Mouse (Mus musculus) midbrain, embryonic 13.5 days (tissue): ENCODE data around the gene Hfe. TPM values are rescaled to one million over a fixed set of nuclear protein-coding genes. Genes with fewer than 3 reads are reported as not detected.
A peak's percentile ranks its signal among the peaks of the same experiment; 100 is the strongest.

ENCODE experiments used
- ATAC-seq: fragments of 200-750 bp; cut with Nextera tagmentation; 2 replicates; pipeline ENCODE4 v1.8.0; 2017; ENCODE audit warnings: mild to moderate bottlenecking, moderate TSS enrichment, moderate library complexity
- H3K27ac ChIP-seq: fragments of 300-500 bp; sonication (generic); 2 replicates; pipeline ENCODE4 v1.5.1; 2015; ENCODE audit warnings: inconsistent platforms, mild to moderate bottlenecking, moderate library complexity
- H3K27me3 ChIP-seq: fragments of 300-500 bp; sonication (generic); 2 replicates; pipeline ENCODE4 v1.6.1; 2015; ENCODE audit warnings: mild to moderate bottlenecking, inconsistent platforms
- H3K36me3 ChIP-seq: fragments of 300-500 bp; sonication (generic); 2 replicates; pipeline ENCODE4 v1.6.1; 2015; ENCODE audit warnings: mild to moderate bottlenecking, inconsistent platforms
- H3K4me1 ChIP-seq: fragments of 300-500 bp; sonication (generic); replicated peaks from 2 replicates; pipeline ENCODE4 v1.6.1; 2015; ENCODE audit warnings: inconsistent platforms
- H3K4me2 ChIP-seq: fragments of 300-500 bp; sonication (generic); replicated peaks from 2 replicates; pipeline ENCODE4 v1.6.1; 2015; ENCODE audit warnings: moderate library complexity, mild to moderate bottlenecking, inconsistent platforms
- H3K4me3 ChIP-seq: fragments of 300-500 bp; sonication (generic); replicated peaks from 2 replicates; pipeline ENCODE4 v1.5.1; 2015; ENCODE audit warnings: mild to moderate bottlenecking, inconsistent platforms
- H3K9ac ChIP-seq: fragments of 300-500 bp; sonication (generic); replicated peaks from 2 replicates; pipeline ENCODE4 v1.6.1; 2015; ENCODE audit warnings: mild to moderate bottlenecking, inconsistent platforms
- H3K9me3 ChIP-seq: fragments of 300-500 bp; sonication (generic); 2 replicates; pipeline ENCODE4 v1.6.1; 2016; ENCODE audit warnings: mild to moderate bottlenecking, inconsistent platforms
- WGBS: fragments of 180-500 bp; shearing (Covaris S2); methylation state at CpG from one replicate; pipeline ENCODE4 v1.1.7; 2015; 5-methylcytosine and 5-hydroxymethylcytosine counted together
- polyA plus RNA-seq: library from polyadenylated mRNA; unstranded; fragments of >200 nt; fragmentation: Nextera tagmentation; extraction: Ambion mirVana; gene quantifications from 2 replicates; pipeline ENCODE4 v1.2.1, GENCODE M21; 2015

The Hfe gene
- polyA plus RNA-seq, 1 experiment from 2014 or later, result 2.7 TPM

- ATAC-seq, result peak; percentile 53; the same call in 1 of the 2 replicates
- Histone ChIP-seq H3K9ac (no peak overlapping the region), H3K27ac (no peak overlapping the region), H3K27me3 (no peaks in the 10 kb centered on the region), H3K9me3 (no peaks in the 10 kb centered on the region), H3K4me3 (no peak overlapping the region), H3K4me2 (no peak overlapping the region), H3K36me3 (no peaks in the 10 kb centered on the region), H3K4me1 (peaks cover 11% of the 10 kb centered on the region)
- WGBS, result 37% methylated on average over 8 of the region's 8 CpGs
Measured at GRCm38 (mm10) chr13:23700786-23701520, 9.7 kb downstream of the Hfe start.

DNA sequence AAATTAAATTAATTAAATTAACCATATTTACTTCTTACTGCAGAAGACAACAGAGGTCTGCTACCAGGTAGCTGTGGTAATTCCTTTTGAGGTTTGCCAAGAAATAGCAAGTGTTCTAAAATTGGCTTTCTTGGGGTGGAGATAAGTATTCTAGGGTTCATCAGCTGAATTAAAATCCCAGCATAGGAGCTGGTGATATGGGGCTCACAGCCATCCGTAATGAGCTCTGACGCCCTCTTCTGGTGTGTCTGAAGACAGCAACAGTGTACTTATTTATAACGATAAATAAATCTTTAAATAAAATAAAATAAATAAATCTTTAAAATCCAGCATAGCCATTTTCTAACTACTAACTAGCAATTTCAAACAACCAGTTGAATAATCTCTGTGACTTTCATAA lies 10.9 kb downstream of the Hfe start:
- Histone ChIP-seq H3K27ac (no peak overlapping the region), H3K36me3 (no peaks in the 10 kb centered on the region), H3K4me3 (no peak overlapping the region), H3K4me1 (peaks cover 11% of the 10 kb centered on the region), H3K9ac (no peak overlapping the region), H3K9me3 (no peaks in the 10 kb centered on the region), H3K4me2 (no peak overlapping the region), H3K27me3 (no peaks in the 10 kb centered on the region)
- 68% methylated on average over 3 of the region's 3 CpGs for WGBS
- no peak for ATAC-seq

DNA sequence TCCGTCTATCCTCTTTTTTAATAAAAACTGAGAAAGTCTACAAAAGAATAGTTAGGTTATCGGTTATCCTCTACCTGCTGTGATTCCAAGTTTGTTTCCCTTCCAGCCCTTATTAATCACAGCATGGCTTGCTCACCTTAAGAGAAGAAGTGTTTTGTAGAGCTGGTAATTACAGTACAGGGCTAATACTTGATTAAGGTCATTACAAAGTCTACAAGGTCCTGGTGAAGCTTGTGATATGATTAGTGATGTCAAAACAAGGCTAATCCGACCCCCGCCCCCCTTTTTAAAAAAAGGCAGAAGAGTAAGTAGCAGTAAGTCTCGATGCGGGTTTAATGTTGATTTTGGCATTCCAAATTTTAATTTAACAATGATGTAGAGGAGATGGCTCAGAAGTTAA lies 11.7 kb downstream of the Hfe start:
- Histone ChIP-seq H3K4me2 (peak overlapping the region; percentile 83), H3K36me3 (no peaks in the 10 kb centered on the region), H3K9me3 (no peaks in the 10 kb centered on the region), H3K27ac (peak overlapping the region; percentile 90), H3K27me3 (no peaks in the 10 kb centered on the region), H3K4me3 (0 out of 2 replicates have a peak overlapping the region, but pooled peaks have one; percentile 17), H3K9ac (0 out of 2 replicates have a peak overlapping the region, but pooled peaks have one; percentile 28), H3K4me1 (peaks cover 11% of the 10 kb centered on the region)
- WGBS, result 57% methylated on average over 6 of the region's 6 CpGs
- no peak for ATAC-seq

DNA sequence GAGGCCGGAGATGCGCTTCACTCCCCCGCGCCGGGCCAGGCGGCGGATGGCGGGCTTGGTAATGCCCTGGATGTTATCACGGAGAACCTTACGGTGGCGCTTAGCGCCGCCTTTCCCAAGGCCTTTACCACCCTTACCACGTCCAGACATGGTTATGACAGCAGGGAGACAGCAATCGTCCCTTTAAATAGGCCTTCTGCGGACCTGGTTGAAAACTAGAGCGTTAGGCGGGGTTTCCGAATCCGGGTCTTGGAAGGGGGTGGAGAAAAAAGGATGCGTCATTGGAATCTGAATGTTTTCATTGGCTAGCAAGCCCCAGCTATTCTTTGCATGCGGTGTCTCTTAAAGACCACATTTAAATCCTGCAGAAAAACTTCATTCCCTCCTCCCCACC lies 12.4 kb downstream of the Hfe start, which contains the start of gene Hist1h4c:
Hist1h4c (minus strand) TSS at position 155 of the 394 bp plus-strand sequence.
- Histone ChIP-seq H3K9ac (peak within 1 kb of the TSS; percentile 73), H3K27ac (peak within 1 kb of the TSS; percentile 90), H3K4me1 (peaks cover 11% of the 10 kb centered on the region), H3K9me3 (no peaks in the 10 kb centered on the region), H3K4me3 (peak within 1 kb of the TSS; percentile 50), H3K36me3 (no peaks in the 10 kb centered on the region), H3K27me3 (no peaks in the 10 kb centered on the region), H3K4me2 (peak within 1 kb of the TSS; percentile 83)
- ATAC-seq, result peak; percentile 97
- WGBS, result under 1% methylated on average over 21 of the region's 22 CpGs

- ATAC-seq, result peak; percentile 82
- Histone ChIP-seq H3K4me2 (peak overlapping the region; percentile 83), H3K4me3 (peak overlapping the region; percentile 50), H3K9ac (peak overlapping the region; percentile 73), H3K27me3 (no peaks in the 10 kb centered on the region), H3K27ac (peak overlapping the region; percentile 90), H3K4me1 (peaks cover 11% of the 10 kb centered on the region), H3K9me3 (no peaks in the 10 kb centered on the region), H3K36me3 (no peaks in the 10 kb centered on the region)
- under 1% methylated on average over 24 of the region's 32 CpGs for WGBS
Measured at GRCm38 (mm10) chr13:23697491-23698299, 13.0 kb downstream of the Hfe start.

DNA sequence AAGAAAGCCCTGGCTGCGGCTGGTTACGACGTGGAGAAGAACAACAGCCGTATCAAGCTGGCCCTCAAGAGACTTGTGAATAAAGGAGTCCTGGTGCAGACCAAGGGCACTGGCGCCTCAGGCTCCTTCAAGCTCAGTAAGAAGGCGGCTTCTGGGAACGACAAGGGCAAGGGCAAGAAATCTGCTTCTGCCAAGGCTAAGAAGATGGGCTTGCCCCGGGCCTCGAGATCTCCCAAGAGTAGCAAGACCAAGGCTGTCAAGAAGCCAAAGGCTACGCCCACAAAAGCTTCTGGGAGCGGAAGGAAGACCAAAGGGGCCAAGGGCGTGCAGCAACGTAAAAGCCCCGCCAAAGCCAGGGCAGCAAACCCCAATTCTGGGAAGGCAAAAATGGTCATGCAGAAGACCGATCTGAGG lies 14.6 kb downstream of the Hfe start:
- Histone ChIP-seq H3K9ac (no peak overlapping the region), H3K9me3 (no peaks in the 10 kb centered on the region), H3K27me3 (no peaks in the 10 kb centered on the region), H3K4me3 (no peak overlapping the region), H3K27ac (no peak overlapping the region), H3K4me2 (no peak overlapping the region), H3K36me3 (no peaks in the 10 kb centered on the region), H3K4me1 (peaks cover 11% of the 10 kb centered on the region)
- ATAC-seq, result no peak
- 67% methylated on average over 15 of the region's 15 CpGs for WGBS

DNA sequence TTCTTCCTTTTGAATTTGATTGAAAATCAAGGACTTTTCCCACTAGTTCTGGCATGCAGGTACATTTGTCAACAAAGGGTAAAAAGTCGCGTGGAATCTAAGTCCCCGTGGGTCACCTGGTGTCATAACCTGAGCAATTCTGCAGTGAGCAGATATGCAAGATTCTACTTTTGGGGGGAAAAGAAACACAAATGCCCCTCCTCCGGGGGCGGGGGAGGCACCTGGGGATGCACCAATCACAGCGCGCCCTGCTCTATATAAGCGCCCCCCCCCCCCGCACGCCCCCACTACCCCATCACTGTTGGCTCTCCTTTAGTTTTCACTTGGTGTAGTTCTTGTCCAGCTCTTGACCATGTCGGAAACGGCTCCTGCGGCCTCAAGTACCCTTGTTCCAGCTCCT lies 15.1 kb downstream of the Hfe start, which contains the start of gene Hist1h1t:
Hist1h1t (plus strand) TSS at position 301 of the 400 bp plus-strand sequence.
- WGBS, result 60% methylated on average over 13 of the region's 13 CpGs
- H3K9me3 ChIP-seq, result no peaks in the 10 kb centered on the region
- H3K4me3 ChIP-seq, result no peak within 1 kb of the TSS
- no peaks in the 10 kb centered on the region for H3K36me3 ChIP-seq
- no peak within 1 kb of the TSS for H3K4me2 ChIP-seq
- no peak within 1 kb of the TSS for H3K27ac ChIP-seq
- no peak within 1 kb of the TSS for H3K9ac ChIP-seq
- no peaks in the 10 kb centered on the region for H3K27me3 ChIP-seq
- no peak for ATAC-seq
- H3K4me1 ChIP-seq, result peaks cover 11% of the 10 kb centered on the region

DNA sequence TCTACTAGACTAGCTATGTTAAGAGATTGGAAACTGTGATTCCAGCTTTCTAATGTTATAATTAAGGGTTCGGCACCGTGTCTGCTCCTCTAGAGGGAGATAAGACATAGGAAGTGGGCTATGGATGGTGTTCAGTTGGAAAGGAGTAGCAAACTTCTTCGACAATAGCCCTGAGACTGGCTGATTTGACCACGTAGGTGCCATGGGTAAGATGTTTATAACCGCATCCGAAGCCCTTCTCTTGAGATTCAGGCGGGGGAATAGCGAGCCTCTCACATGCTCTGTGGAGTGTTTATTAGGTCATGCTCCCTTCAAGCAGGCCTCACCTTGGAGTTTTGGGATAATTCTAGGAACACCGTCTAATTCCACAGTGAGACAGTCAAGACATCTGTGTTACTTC lies 15.7 kb downstream of the Hfe start:
- Histone ChIP-seq H3K36me3 (no peaks in the 10 kb centered on the region), H3K4me3 (no peak overlapping the region), H3K4me1 (peaks cover 11% of the 10 kb centered on the region), H3K9ac (no peak overlapping the region), H3K4me2 (no peak overlapping the region), H3K27me3 (no peaks in the 10 kb centered on the region), H3K9me3 (no peaks in the 10 kb centered on the region), H3K27ac (no peak overlapping the region)
- no peak for ATAC-seq
- 98% methylated on average over 9 of the region's 9 CpGs for WGBS

- no peak overlapping the region for H3K27ac ChIP-seq
- H3K4me2 ChIP-seq, result no peak overlapping the region
- H3K4me1 ChIP-seq, result peaks cover 9% of the 10 kb centered on the region
- ATAC-seq, result no peak
- H3K27me3 ChIP-seq, result no peaks in the 10 kb centered on the region
- 84% methylated on average over 6 of the region's 6 CpGs for WGBS
- H3K9me3 ChIP-seq, result no peaks in the 10 kb centered on the region
- no peak overlapping the region for H3K9ac ChIP-seq
- H3K4me3 ChIP-seq, result no peak overlapping the region
- no peaks in the 10 kb centered on the region for H3K36me3 ChIP-seq
Measured at GRCm38 (mm10) chr13:23693856-23694440, 16.7 kb downstream of the Hfe start.

DNA sequence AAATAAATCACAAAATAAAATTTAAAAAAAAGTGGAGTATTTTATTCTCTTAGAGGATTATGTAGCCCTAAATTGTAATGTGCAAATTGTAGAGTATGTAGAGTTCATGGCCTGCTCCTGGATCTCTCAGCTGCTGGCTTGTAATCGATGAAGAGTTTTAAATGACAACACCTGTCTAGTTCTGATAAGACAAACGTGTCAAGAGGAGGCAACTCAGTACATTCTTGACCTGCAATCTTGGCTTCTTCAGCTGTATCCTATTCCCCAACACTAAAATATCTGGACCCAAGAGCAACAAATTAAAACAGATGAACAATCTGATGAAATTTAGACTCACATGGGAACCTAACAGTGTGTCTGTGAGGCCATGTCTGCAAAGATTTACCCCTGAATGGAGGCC lies 21.2 kb downstream of the Hfe start:
- peaks cover 16% of the 10 kb centered on the region for H3K4me1 ChIP-seq
- WGBS, result 82% methylated on average over 2 of the region's 2 CpGs
- no peaks in the 10 kb centered on the region for H3K36me3 ChIP-seq
- no peak overlapping the region for H3K27ac ChIP-seq
- no peak overlapping the region for H3K4me2 ChIP-seq
- ATAC-seq, result no peak
- no peak overlapping the region for H3K4me3 ChIP-seq
- no peaks in the 10 kb centered on the region for H3K27me3 ChIP-seq
- no peaks in the 10 kb centered on the region for H3K9me3 ChIP-seq
- H3K9ac ChIP-seq, result no peak overlapping the region

GRCm38 (mm10) chr13:23688956-23689355 lies 21.7 kb downstream of the Hfe start:
- no peak overlapping the region for H3K4me3 ChIP-seq
- no peaks in the 10 kb centered on the region for H3K36me3 ChIP-seq
- WGBS, result 95% methylated on average over 2 of the region's 2 CpGs
- peaks cover 16% of the 10 kb centered on the region for H3K4me1 ChIP-seq
- no peaks in the 10 kb centered on the region for H3K9me3 ChIP-seq
- no peak overlapping the region for H3K27ac ChIP-seq
- H3K9ac ChIP-seq, result no peak overlapping the region
- no peak for ATAC-seq
- no peaks in the 10 kb centered on the region for H3K27me3 ChIP-seq
- H3K4me2 ChIP-seq, result no peak overlapping the region

DNA sequence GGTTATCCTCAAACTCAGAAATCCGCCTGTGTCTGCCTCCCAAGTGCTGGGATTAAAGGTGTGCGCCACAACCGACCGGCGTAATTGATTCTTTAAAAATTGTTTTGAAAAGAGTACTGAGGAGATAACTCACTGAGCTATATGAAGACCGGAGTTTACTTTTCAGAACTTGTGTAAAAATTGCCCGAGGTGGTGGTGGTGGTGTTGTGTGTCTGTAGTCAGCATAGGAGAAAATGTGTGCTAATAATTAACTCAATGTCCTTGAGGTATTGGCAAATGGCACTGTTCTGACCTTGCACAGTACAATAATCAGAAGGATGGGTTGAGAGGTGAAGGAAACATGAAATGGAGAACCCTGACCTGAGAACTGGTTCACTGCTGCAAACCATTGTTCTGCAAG lies 22.7 kb downstream of the Hfe start:
- WGBS, result 96% methylated on average over 7 of the region's 7 CpGs
- no peaks in the 10 kb centered on the region for H3K9me3 ChIP-seq
- peaks cover 19% of the 10 kb centered on the region for H3K4me1 ChIP-seq
- H3K36me3 ChIP-seq, result no peaks in the 10 kb centered on the region
- no peak overlapping the region for H3K9ac ChIP-seq
- H3K4me3 ChIP-seq, result no peak overlapping the region
- H3K4me2 ChIP-seq, result no peak overlapping the region
- H3K27ac ChIP-seq, result no peak overlapping the region
- no peaks in the 10 kb centered on the region for H3K27me3 ChIP-seq
- no peak for ATAC-seq
